Comparison of ENCODE assay signal across 16 mouse cellular contexts in the genomic region with DNA sequence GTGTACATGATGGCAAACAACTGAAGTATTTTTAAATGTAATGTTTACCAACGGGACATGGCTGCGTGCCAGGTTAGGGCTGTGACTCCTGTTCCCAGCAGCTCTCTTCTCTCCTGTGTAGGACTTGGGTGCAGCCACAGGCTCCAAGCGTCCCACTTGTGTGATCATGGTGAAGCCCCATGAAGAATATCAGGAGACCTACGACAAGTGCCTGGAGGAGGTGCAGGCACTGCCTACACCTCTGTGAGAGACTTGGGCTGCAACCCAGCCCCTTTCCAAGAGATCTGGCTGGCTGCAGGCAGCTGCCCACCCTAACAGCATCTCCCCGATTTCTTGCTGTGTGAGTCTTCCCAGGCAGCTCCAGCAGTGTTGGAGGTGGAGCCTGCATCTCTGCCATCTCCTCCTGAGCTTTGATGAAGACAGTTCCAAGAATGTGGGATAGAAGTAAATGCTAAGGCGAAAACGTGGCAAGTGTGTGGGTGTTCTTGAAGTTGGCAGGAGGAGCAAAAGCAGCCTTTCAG. TPM values are rescaled to one million over a fixed set of nuclear protein-coding genes. Genes with fewer than 3 reads are reported as not detected.
DNase-seq lines count a peak whose midpoint lies in the region.
"Had no signal": no experiment of that assay in that cellular context is flagged by ENCODE, and none has a peak within 500 bp of the region (broad histone marks: within the 10 kb centered on the region; RNA-seq: fewer than 3 reads in every experiment).

No protein-coding gene starts in this region.

- H3K27ac ChIP-seq in midbrain, embryonic 10.5 days (replicated peaks): no peak overlapping the region
- H3K27ac ChIP-seq: embryonic facial prominence, embryonic 12.5 days; forebrain, embryonic 12.5 days; kidney, postnatal 0 days; lung, embryonic 15.5 days; midbrain, embryonic 13.5 days had no signal

- H3K27me3 ChIP-seq in midbrain, embryonic 10.5 days (ENCODE audit: low read depth, poor library complexity, severe bottlenecking): no peaks in the 10 kb centered on the region
- H3K27me3 ChIP-seq: embryonic facial prominence, embryonic 12.5 days; forebrain, embryonic 12.5 days; lung, embryonic 15.5 days; midbrain, embryonic 13.5 days; Patski had no signal

- H3K4me1 ChIP-seq in midbrain, embryonic 10.5 days: peaks cover 21% of the 10 kb centered on the region

- WGBS in midbrain, embryonic 10.5 days: 87% methylated on average over 7 of the region's 7 CpGs

- peaks cover 70% of the 10 kb centered on the region for H3K36me3 ChIP-seq in midbrain, embryonic 10.5 days

- H3K9me3 ChIP-seq in midbrain, embryonic 10.5 days (replicated peaks): no peaks in the 10 kb centered on the region
- H3K9me3 ChIP-seq: embryonic facial prominence, embryonic 12.5 days; forebrain, embryonic 12.5 days; lung, embryonic 15.5 days; midbrain, embryonic 13.5 days had no signal

- peak; percentile 40 for DNase-seq in lung, postnatal 10 days
- DNase-seq in lung, postnatal 25 days (ENCODE audit: low spot score): no peak
- DNase-seq in frontal cortex, postnatal 14 days (ENCODE audit: low spot score in 2 of 2): peak; percentile 54 to 70
- peak; percentile 77 to 82 for DNase-seq in left cerebral cortex, postnatal 36 days (ENCODE audit: low spot score in 2 of 2)
- DNase-seq in heart, adult 11 months: no peak
- no peak for DNase-seq in midbrain, embryonic 10.5 days (ENCODE audit: low spot score)
- no peak for DNase-seq in thymus, postnatal 14 days
- DNase-seq: heart, adult 18-20 months; heart, postnatal 10 days; thymus, postnatal 4 days had no signal

- intact Hi-C loops in left cerebral cortex, postnatal 36 days (cut with DNase I): no loop called here

- H3K4me3 ChIP-seq in midbrain, embryonic 10.5 days: no peak overlapping the region
- H3K4me3 ChIP-seq: embryonic facial prominence, embryonic 12.5 days; forebrain, embryonic 12.5 days; lung, embryonic 15.5 days; midbrain, embryonic 13.5 days had no signal

RNA-seq across cellular contexts. Expression of gene Nhp2, which starts 3.5 kb away (rescaled TPM):
- 10 to 100 TPM; 44.7 to 52.4 TPM for total RNA-seq in left cerebral cortex, postnatal 36 days (2021)
- polyA plus RNA-seq in midbrain, embryonic 10.5 days (2016; fragmentation: Nextera tagmentation; extraction: Ambion mirVana): 209 and 269 TPM in 2 replicates

RNA-seq across cellular contexts. Expression of gene Rmnd5b, which starts 12.7 kb away (rescaled TPM):
- total RNA-seq in left cerebral cortex, postnatal 36 days (2021): 10 to 100 TPM; 58.0 to 58.9 TPM
- 38.6 TPM in 2 replicates for polyA plus RNA-seq in midbrain, embryonic 10.5 days (2016; fragmentation: Nextera tagmentation; extraction: Ambion mirVana)

RNA-seq across cellular contexts. Expression of gene Hnrnpab, which starts 16.4 kb away (rescaled TPM):
- total RNA-seq in left cerebral cortex, postnatal 36 days (2021): 100 to 1,000 TPM; 121 to 126 TPM
- 587 and 631 TPM in 2 replicates for polyA plus RNA-seq in midbrain, embryonic 10.5 days (2016; fragmentation: Nextera tagmentation; extraction: Ambion mirVana)

RNA-seq across cellular contexts. Expression of gene N4bp3, which starts 27.6 kb away (rescaled TPM):
- total RNA-seq in left cerebral cortex, postnatal 36 days (2021): 10 to 100 TPM; 11.8 to 15.0 TPM
- polyA plus RNA-seq in midbrain, embryonic 10.5 days (2016; fragmentation: Nextera tagmentation; extraction: Ambion mirVana): 16.9 and 21.7 TPM in 2 replicates

RNA-seq across cellular contexts. Expression of gene D930048N14Rik, which starts 27.7 kb away (rescaled TPM):
- 1 to 10 TPM in 1 of 2 experiments, under 1 TPM in 1; 0.81 to 1.6 TPM for total RNA-seq in left cerebral cortex, postnatal 36 days (2021)
- 0.98 and 1.6 TPM in 2 replicates for polyA plus RNA-seq in midbrain, embryonic 10.5 days (2016; fragmentation: Nextera tagmentation; extraction: Ambion mirVana)

Comparison
In these comparisons a context has a peak if more than half of its experiments do, and no peak if none do; other contexts are left out.
1. DNase-seq: peak in lung, postnatal 10 days (single experiment), frontal cortex, postnatal 14 days (2 of 2) and left cerebral cortex, postnatal 36 days (2 of 2); none in lung, postnatal 25 days (single experiment), heart, adult 11 months (single experiment), midbrain, embryonic 10.5 days (single experiment) and thymus, postnatal 14 days (single experiment).